Mouse (Mus musculus) layer of hippocampus, postnatal 14 days (tissue): ENCODE results near the gene Hdac1. TPM values are rescaled to one million over a fixed set of nuclear protein-coding genes. Genes with fewer than 3 reads are reported as not detected.
"Not testable (repeated sequence)": the region's sequence is repeated elsewhere in the genome, so short reads cannot be mapped to it uniquely, and the experiment has no call there.

ENCODE experiments used
- DNase-seq, 2 experiments: peaks; one replicate each; pipeline ENCODE4 v3.0.0; 2021 to 2022; ENCODE audit warnings: low spot score in 2 of 2, mixed read lengths in 1 of 2
- total RNA-seq, 2 experiments: library from RNA; stranded (reverse); gene quantifications; 2 replicates each; pipeline ENCODE4 v1.2.3; 2021

Hdac1 gene
- total RNA-seq, 2 experiments from 2014 or later = 36.4 to 44.6 TPM

- DNase-seq = no peak
Measured at GRCm38 (mm10) chr4:129561184-129561583, 18.7 kb upstream of the Hdac1 start.

- DNase-seq = no peak
Measured at GRCm38 (mm10) chr4:129558321-129558955, 15.9 kb upstream of the Hdac1 start.

- no peak for DNase-seq
Measured at GRCm38 (mm10) chr4:129557256-129557808, 14.8 kb upstream of the Hdac1 start.

GRCm38 (mm10) chr4:129556532-129557223 is 14.2 kb upstream of the Hdac1 start:
- DNase-seq = peak; percentile 76 to 80

- DNase-seq = no peak
Measured at GRCm38 (mm10) chr4:129555862-129556531, 13.5 kb upstream of the Hdac1 start.

- DNase-seq = peak in 1 of 2 experiments; percentile 52
Measured at GRCm38 (mm10) chr4:129555421-129555861, 12.9 kb upstream of the Hdac1 start.

GRCm38 (mm10) chr4:129554512-129554911 is 12.0 kb upstream of the Hdac1 start:
- not testable (repeated sequence) for DNase-seq

- no peak for DNase-seq
Measured at GRCm38 (mm10) chr4:129550295-129550694, 7.8 kb upstream of the Hdac1 start.

- DNase-seq = no peak
Measured at GRCm38 (mm10) chr4:129549306-129549705, 6.8 kb upstream of the Hdac1 start.

- not testable (repeated sequence) for DNase-seq
Measured at GRCm38 (mm10) chr4:129547631-129548030, 5.1 kb upstream of the Hdac1 start.

- no peak for DNase-seq
Measured at GRCm38 (mm10) chr4:129544106-129544505, 1.6 kb upstream of the Hdac1 start.

GRCm38 (mm10) chr4:129541868-129542591 is 483 bp downstream of the Hdac1 start:
- no peak for DNase-seq

GRCm38 (mm10) chr4:129540012-129540411 is 2.5 kb downstream of the Hdac1 start:
- DNase-seq = no peak

GRCm38 (mm10) chr4:129528901-129529300 is 13.6 kb downstream of the Hdac1 start:
- DNase-seq = not testable (repeated sequence)

GRCm38 (mm10) chr4:129525889-129526288 is 16.6 kb downstream of the Hdac1 start:
- DNase-seq = no peak

GRCm38 (mm10) chr4:129525338-129525737 is 17.2 kb downstream of the Hdac1 start:
- DNase-seq = no peak

- no peak for DNase-seq
Measured at GRCm38 (mm10) chr4:129518519-129518918, 24.0 kb downstream of the Hdac1 start.

GRCm38 (mm10) chr4:129516925-129517324 is 25.6 kb downstream of the Hdac1 start:
- no peak for DNase-seq

- DNase-seq = peak; percentile 65 to 75
Measured at GRCm38 (mm10) chr4:129514300-129514898, 28.1 kb downstream of the Hdac1 start.

- DNase-seq = no peak
Measured at GRCm38 (mm10) chr4:129513891-129514290, 28.6 kb downstream of the Hdac1 start.
